Mouse (Mus musculus): Measurements from ENCODE around the gene Mpped2.

DNA sequence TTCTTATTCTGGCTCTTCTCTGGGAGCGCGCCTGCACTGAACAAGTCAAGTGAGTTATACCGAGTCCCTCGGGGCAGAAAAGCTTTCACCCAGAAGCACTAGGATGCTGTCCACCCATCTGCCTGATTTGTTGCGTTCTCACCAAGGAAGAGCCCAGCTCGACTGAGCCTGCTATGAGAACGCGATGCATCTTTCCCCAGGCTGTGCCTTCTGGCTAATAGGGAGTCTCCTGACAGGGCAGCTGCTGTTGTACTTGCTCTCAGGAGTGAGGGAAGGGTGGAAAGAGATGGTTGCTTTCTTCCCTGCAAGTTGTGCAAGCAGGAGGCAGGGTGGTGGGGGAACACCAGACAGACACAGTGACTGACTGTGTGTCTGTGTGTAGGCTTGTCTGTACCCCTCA, 37.5 kb downstream of the Mpped2 start:
- no peak for TF ChIP-seq POLR2A (IDR thresholded peaks at IDR 0.05; ENCODE audit: low read depth, low read length)
- TF ChIP-seq KAT2A (IDR thresholded peaks at IDR 0.05; ENCODE audit: insufficient replicate concordance, low read length): no peak
- TF ChIP-seq CTCF (conservative IDR thresholded peaks at IDR 0.05 in 1 of 2, IDR thresholded peaks at IDR 0.05 in 1 of 2; ENCODE audit: low read depth in 2 of 2, low read length in 2 of 2): no peak
- no peak for TF ChIP-seq POLR2AphosphoS2 (IDR thresholded peaks at IDR 0.05; ENCODE audit: low read depth, low read length)
- no peak for TF ChIP-seq TBP (conservative IDR thresholded peaks at IDR 0.05; ENCODE audit: low read depth, low read length)
- TF ChIP-seq SMC3 (IDR thresholded peaks at IDR 0.05; ENCODE audit: low read depth, low read length): no peak
- TF ChIP-seq JUND (conservative IDR thresholded peaks at IDR 0.05; ENCODE audit: low read depth, low read length): no peak
- TF ChIP-seq BHLHE40 (IDR thresholded peaks at IDR 0.05; ENCODE audit: low read depth, low read length): no peak

All from CH12.LX (cell line).